Mouse (Mus musculus): ENCODE results near the gene 1700028P14Rik. TPM values are rescaled to one million over a fixed set of nuclear protein-coding genes. Genes with fewer than 3 reads are reported as not detected.

The 1700028P14Rik gene
- total and polyA plus RNA-seq, 3 experiments, result not detected

- Histone ChIP-seq H3K27me3 (ENCODE audit: control insufficient read depth in 1 of 2, insufficient read depth in 2 of 2, low read length in 2 of 2) (no peaks in the 10 kb centered on the region), H3K4me3 (ENCODE audit: control insufficient read depth in 1 of 2, insufficient read depth in 1 of 2, low read depth in 2 of 2, low read length in 2 of 2) (no peak overlapping the region), H3K4me1 (ENCODE audit: control insufficient read depth in 1 of 2, insufficient read depth in 2 of 2, low read length in 2 of 2) (no peaks in the 10 kb centered on the region), H3K9ac (ENCODE audit: control insufficient read depth, low read depth, low read length, poor library complexity, severe bottlenecking) (no peak overlapping the region), H3K36me3 (ENCODE audit: control insufficient read depth in 1 of 2, insufficient read depth in 2 of 2, low read length in 2 of 2) (no peaks in the 10 kb centered on the region), H3K79me2 (ENCODE audit: control insufficient read depth, insufficient read depth, low read length, poor library complexity) (no peaks in the 10 kb centered on the region), H3K9me3 (replicated peaks; ENCODE audit: insufficient read depth, low read length) (no peaks in the 10 kb centered on the region), H3K27ac (ENCODE audit: control insufficient read depth, low read depth, low read length) (no peak overlapping the region)
- DNase-seq (ENCODE audit: low read depth, low spot score), result no peak
- no peak for TF ChIP-seq BHLHE40 (IDR thresholded peaks at IDR 0.05; ENCODE audit: borderline replicate concordance, low read depth, low read length)
- no peak for TF ChIP-seq CHD2 (IDR thresholded peaks at IDR 0.05; ENCODE audit: low read length)
- TF ChIP-seq MYB (IDR thresholded peaks at IDR 0.05; ENCODE audit: low read depth, low read length), result no peak
- TF ChIP-seq NELFE (IDR thresholded peaks at IDR 0.05; ENCODE audit: low read depth, low read length), result no peak
- TF ChIP-seq RCOR1 (IDR thresholded peaks at IDR 0.05; ENCODE audit: low read depth, low read length), result no peak
- TF ChIP-seq RAD21 (IDR thresholded peaks at IDR 0.05; ENCODE audit: low read depth, low read length), result no peak
- no peak for TF ChIP-seq GABPA (IDR thresholded peaks at IDR 0.05; ENCODE audit: low read depth, low read length)
- no peak for TF ChIP-seq TCF12 (IDR thresholded peaks at IDR 0.05; ENCODE audit: low read depth, low read length)
- TF ChIP-seq MAFK (IDR thresholded peaks at IDR 0.05; ENCODE audit: borderline replicate concordance, low read depth, low read length), result no peak
- no peak for TF ChIP-seq USF1 (IDR thresholded peaks at IDR 0.05; ENCODE audit: low read depth, low read length)
- TF ChIP-seq ZNF384 (IDR thresholded peaks at IDR 0.05; ENCODE audit: low read depth, low read length), result no peak
- no peak for TF ChIP-seq POLR2A (IDR thresholded peaks at IDR 0.05; ENCODE audit: control insufficient read depth in 1 of 2, insufficient read depth in 1 of 2, low read depth in 1 of 2, low read length in 2 of 2, poor library complexity in 1 of 2)
- no peak for TF ChIP-seq HCFC1 (IDR thresholded peaks at IDR 0.05; ENCODE audit: low read depth, low read length)
- no peak for TF ChIP-seq GATA1 (IDR thresholded peaks at IDR 0.05; ENCODE audit: low read depth, low read length)
- TF ChIP-seq SMC3 (IDR thresholded peaks at IDR 0.05; ENCODE audit: low read depth, low read length), result no peak
- no peak for TF ChIP-seq POLR2AphosphoS2 (IDR thresholded peaks at IDR 0.05; ENCODE audit: low read length)
- TF ChIP-seq MXI1 (IDR thresholded peaks at IDR 0.05; ENCODE audit: low read depth, low read length), result no peak
- no peak for TF ChIP-seq ZMIZ1 (IDR thresholded peaks at IDR 0.05; ENCODE audit: low read depth, low read length)
- no peak for TF ChIP-seq ZC3H11A (IDR thresholded peaks at IDR 0.05; ENCODE audit: low read depth, low read length)
- TF ChIP-seq KAT2A (conservative IDR thresholded peaks at IDR 0.05; ENCODE audit: low read depth, low read length), result no peak
Observed at GRCm38 (mm10) chr19:23653154-23653553, 542 bp upstream of the 1700028P14Rik start.

GRCm38 (mm10) chr19:23647308-23647707 is 5.3 kb downstream of the 1700028P14Rik start:
- no peak overlapping the region for H3K4me3 ChIP-seq (ENCODE audit: control insufficient read depth in 1 of 2, insufficient read depth in 1 of 2, low read depth in 2 of 2, low read length in 2 of 2)
- no peak overlapping the region for H3K9ac ChIP-seq (ENCODE audit: control insufficient read depth, low read depth, low read length, poor library complexity, severe bottlenecking)
- no peaks in the 10 kb centered on the region for H3K4me1 ChIP-seq (ENCODE audit: control insufficient read depth in 1 of 2, insufficient read depth in 2 of 2, low read length in 2 of 2)
- no peaks in the 10 kb centered on the region for H3K36me3 ChIP-seq (ENCODE audit: control insufficient read depth in 1 of 2, insufficient read depth in 2 of 2, low read length in 2 of 2)
- no peak for DNase-seq (ENCODE audit: low read depth, low spot score)
- no peaks in the 10 kb centered on the region for H3K27me3 ChIP-seq (ENCODE audit: control insufficient read depth in 1 of 2, insufficient read depth in 2 of 2, low read length in 2 of 2)
- no peaks in the 10 kb centered on the region for H3K79me2 ChIP-seq (ENCODE audit: control insufficient read depth, insufficient read depth, low read length, poor library complexity)
- TF ChIP-seq KAT2A (conservative IDR thresholded peaks at IDR 0.05; ENCODE audit: low read depth, low read length) (no peak), E2F4 (IDR thresholded peaks at IDR 0.05; ENCODE audit: borderline replicate concordance, low read depth, low read length) (no peak), RAD21 (IDR thresholded peaks at IDR 0.05; ENCODE audit: low read depth, low read length) (no peak), POLR2AphosphoS2 (IDR thresholded peaks at IDR 0.05; ENCODE audit: low read length) (no peak), POLR2AphosphoS5 (IDR thresholded peaks at IDR 0.05; ENCODE audit: borderline replicate concordance, low read depth, low read length) (no peak), BHLHE40 (IDR thresholded peaks at IDR 0.05; ENCODE audit: borderline replicate concordance, low read depth, low read length) (no peak), ZMIZ1 (IDR thresholded peaks at IDR 0.05; ENCODE audit: low read depth, low read length) (no peak), TCF12 (IDR thresholded peaks at IDR 0.05; ENCODE audit: low read depth, low read length) (no peak), POLR2A (IDR thresholded peaks at IDR 0.05; ENCODE audit: control insufficient read depth in 1 of 2, insufficient read depth in 1 of 2, low read depth in 1 of 2, low read length in 2 of 2, poor library complexity in 1 of 2) (no peak), MAZ (IDR thresholded peaks at IDR 0.05; ENCODE audit: low read depth, low read length) (no peak), SMC3 (IDR thresholded peaks at IDR 0.05; ENCODE audit: low read depth, low read length) (no peak), MYC (IDR thresholded peaks at IDR 0.05; ENCODE audit: low read depth, low read length) (no peak), MXI1 (IDR thresholded peaks at IDR 0.05; ENCODE audit: low read depth, low read length) (no peak), ZC3H11A (IDR thresholded peaks at IDR 0.05; ENCODE audit: low read depth, low read length) (no peak), TAL1 (IDR thresholded peaks at IDR 0.05; ENCODE audit: low read length) (no peak), SIN3A (IDR thresholded peaks at IDR 0.05; ENCODE audit: low read length) (no peak), MAFK (IDR thresholded peaks at IDR 0.05; ENCODE audit: borderline replicate concordance, low read depth, low read length) (no peak), NRF1 (IDR thresholded peaks at IDR 0.05; ENCODE audit: insufficient read depth, low read depth, low read length, poor library complexity, severe bottlenecking) (no peak), GATA1 (IDR thresholded peaks at IDR 0.05; ENCODE audit: low read depth, low read length) (no peak)
- H3K27ac ChIP-seq (ENCODE audit: control insufficient read depth, low read depth, low read length), result no peak overlapping the region
- H3K9me3 ChIP-seq (replicated peaks; ENCODE audit: insufficient read depth, low read length), result no peaks in the 10 kb centered on the region

Measured in MEL (cell line).